Mouse (Mus musculus): ENCODE data around the gene Cbwd1.
A peak's percentile ranks its signal among the peaks of the same experiment; 100 is the strongest.

The Cbwd1 gene

GRCm38 (mm10) chr19:24961172-24961962, at the start of gene Cbwd1:
Gene Cbwd1, minus strand, starts transcription at chr19:24961610.
- DNase-seq (ENCODE audit: low read depth, low spot score) = peak; percentile 99

- peak; percentile 59 for DNase-seq (ENCODE audit: low read depth, low spot score)
Measured at GRCm38 (mm10) chr19:25008509-25008908, 47.1 kb upstream of the Cbwd1 start.

- DNase-seq (ENCODE audit: low read depth, low spot score) = peak; percentile 63
Measured at GRCm38 (mm10) chr19:25006686-25007085, 45.3 kb upstream of the Cbwd1 start.

GRCm38 (mm10) chr19:25003810-25004209, 42.4 kb upstream of the Cbwd1 start:
- DNase-seq (ENCODE audit: low read depth, low spot score) = no peak

- DNase-seq (ENCODE audit: low read depth, low spot score) = peak; percentile 82
Measured at GRCm38 (mm10) chr19:25002828-25003227, 41.4 kb upstream of the Cbwd1 start.

GRCm38 (mm10) chr19:25002032-25002431, 40.6 kb upstream of the Cbwd1 start:
- DNase-seq (ENCODE audit: low read depth, low spot score) = peak; percentile 73

GRCm38 (mm10) chr19:25000153-25000552, 38.7 kb upstream of the Cbwd1 start:
- peak; percentile 56 for DNase-seq (ENCODE audit: low read depth, low spot score)

GRCm38 (mm10) chr19:24999201-24999886, 37.9 kb upstream of the Cbwd1 start, which contains the start of gene Dock8:
Gene Dock8, plus strand, starts transcription at chr19:24999534.
- peak; percentile 86 for DNase-seq (ENCODE audit: low read depth, low spot score)

GRCm38 (mm10) chr19:24998561-24998960, 37.2 kb upstream of the Cbwd1 start:
- DNase-seq (ENCODE audit: low read depth, low spot score) = no peak

- DNase-seq (ENCODE audit: low read depth, low spot score) = no peak
Measured at GRCm38 (mm10) chr19:24996815-24997704, 35.6 kb upstream of the Cbwd1 start.

GRCm38 (mm10) chr19:24994900-24995299, 33.5 kb upstream of the Cbwd1 start:
- no peak for DNase-seq (ENCODE audit: low read depth, low spot score)

- no peak for DNase-seq (ENCODE audit: low read depth, low spot score)
Measured at GRCm38 (mm10) chr19:24993526-24993925, 32.1 kb upstream of the Cbwd1 start.

GRCm38 (mm10) chr19:24990138-24990822, 28.9 kb upstream of the Cbwd1 start:
- DNase-seq (ENCODE audit: low read depth, low spot score) = no peak

GRCm38 (mm10) chr19:24988831-24989230, 27.4 kb upstream of the Cbwd1 start:
- no peak for DNase-seq (ENCODE audit: low read depth, low spot score)

GRCm38 (mm10) chr19:24987355-24987754, 25.9 kb upstream of the Cbwd1 start:
- DNase-seq (ENCODE audit: low read depth, low spot score) = no peak

- DNase-seq (ENCODE audit: low read depth, low spot score) = no peak
Measured at GRCm38 (mm10) chr19:24985045-24985444, 23.6 kb upstream of the Cbwd1 start.

GRCm38 (mm10) chr19:24983857-24984498, 22.6 kb upstream of the Cbwd1 start:
- DNase-seq (ENCODE audit: low read depth, low spot score) = no peak

- DNase-seq (ENCODE audit: low read depth, low spot score) = no peak
Measured at GRCm38 (mm10) chr19:24983050-24983449, 21.6 kb upstream of the Cbwd1 start.

- DNase-seq (ENCODE audit: low read depth, low spot score) = no peak
Measured at GRCm38 (mm10) chr19:24981294-24981693, 19.9 kb upstream of the Cbwd1 start.

All from A20 (cell line).